Mouse (Mus musculus) activated CD4-positive, CD25-positive, alpha-beta regulatory T cell, adult 4 months (primary cell): Measurements from ENCODE around the gene Tex2. TPM values are rescaled to one million over a fixed set of nuclear protein-coding genes. Genes with fewer than 3 reads are reported as not detected.

Experiments
- ATAC-seq: one replicate; pipeline ENCODE4 v1.8.0; 2017
- polyA plus RNA-seq, 2 experiments: library from polyadenylated mRNA; unstranded; fragments of 100-300 nt; shearing (Covaris generic); gene quantifications; one replicate each; pipeline ENCODE4 v1.2.1; 2017

Gene Tex2
- polyA plus RNA-seq, 2 experiments from 2014 or later, result 25.6 to 32.9 TPM

DNA sequence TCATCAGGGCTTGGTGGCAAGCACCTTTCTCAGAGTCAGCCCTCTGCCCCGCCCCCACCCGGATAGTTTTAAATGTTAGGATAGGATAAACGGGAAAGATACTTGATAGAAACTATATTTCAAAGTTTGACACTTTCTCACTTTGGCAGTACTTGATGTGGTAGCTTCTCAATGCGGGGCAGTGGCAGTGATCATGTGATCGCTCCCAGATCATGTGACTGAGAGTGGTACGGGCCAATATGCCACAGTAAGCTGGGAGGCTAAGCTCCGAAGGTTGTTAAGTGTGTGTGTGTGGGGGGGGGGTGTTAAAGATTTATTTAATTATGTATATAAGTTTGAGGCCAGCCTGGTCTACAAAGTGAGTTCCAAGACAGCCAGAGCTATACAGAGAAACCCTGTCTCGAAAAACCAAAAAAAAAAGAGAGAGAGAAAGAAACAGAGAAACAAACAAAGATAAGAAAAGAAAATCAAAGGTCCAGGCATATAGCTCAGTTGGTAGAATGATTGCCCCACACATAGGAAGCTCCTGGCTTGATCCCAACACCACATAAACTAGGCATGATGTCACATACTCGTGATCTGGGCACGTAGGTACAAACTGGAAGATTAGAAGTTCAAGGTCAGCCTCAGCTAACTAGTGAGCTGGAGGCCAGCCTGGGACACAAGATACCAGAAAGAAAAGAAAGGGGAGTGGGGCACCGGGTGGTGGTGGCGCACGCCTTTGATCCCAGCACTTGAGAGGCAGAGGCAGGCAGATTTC, 4.8 kb upstream of the Tex2 start:
- no peak for ATAC-seq

DNA sequence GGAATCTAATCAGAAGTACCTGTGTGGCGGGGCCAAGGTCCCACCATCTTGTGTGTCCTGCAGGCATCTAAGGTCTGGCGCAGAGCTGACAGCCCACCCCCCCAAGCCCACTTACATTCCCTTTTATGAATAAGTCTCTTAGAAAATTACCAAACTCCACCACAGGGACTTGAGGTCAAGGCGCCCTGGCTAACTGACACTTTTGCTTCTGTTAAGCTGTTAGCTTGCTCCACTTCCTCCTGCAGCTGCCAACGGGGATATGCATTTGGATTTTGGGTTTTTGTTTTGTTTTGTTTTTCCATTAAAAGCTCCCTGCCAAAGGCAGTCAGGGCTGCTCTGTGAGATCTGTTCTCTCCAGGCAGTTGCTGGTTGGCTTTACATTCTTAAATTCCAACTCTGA, 2.3 kb upstream of the Tex2 start:
- no peak for ATAC-seq

DNA sequence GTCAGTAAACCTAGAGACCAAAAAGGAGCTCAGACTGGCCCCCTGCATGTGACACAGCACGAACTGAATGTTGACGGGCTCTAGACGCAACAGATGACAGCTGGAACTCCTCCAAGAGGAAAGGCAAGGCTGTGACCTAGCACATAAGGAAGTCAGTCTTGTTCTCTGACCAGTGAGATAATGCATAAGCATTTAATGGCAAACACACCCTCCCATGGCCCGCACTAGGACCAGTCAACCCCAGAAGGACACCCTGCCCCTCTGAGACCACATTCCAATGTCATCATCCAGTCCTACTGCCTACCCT, 1.1 kb upstream of the Tex2 start:
- ATAC-seq, result no peak

DNA sequence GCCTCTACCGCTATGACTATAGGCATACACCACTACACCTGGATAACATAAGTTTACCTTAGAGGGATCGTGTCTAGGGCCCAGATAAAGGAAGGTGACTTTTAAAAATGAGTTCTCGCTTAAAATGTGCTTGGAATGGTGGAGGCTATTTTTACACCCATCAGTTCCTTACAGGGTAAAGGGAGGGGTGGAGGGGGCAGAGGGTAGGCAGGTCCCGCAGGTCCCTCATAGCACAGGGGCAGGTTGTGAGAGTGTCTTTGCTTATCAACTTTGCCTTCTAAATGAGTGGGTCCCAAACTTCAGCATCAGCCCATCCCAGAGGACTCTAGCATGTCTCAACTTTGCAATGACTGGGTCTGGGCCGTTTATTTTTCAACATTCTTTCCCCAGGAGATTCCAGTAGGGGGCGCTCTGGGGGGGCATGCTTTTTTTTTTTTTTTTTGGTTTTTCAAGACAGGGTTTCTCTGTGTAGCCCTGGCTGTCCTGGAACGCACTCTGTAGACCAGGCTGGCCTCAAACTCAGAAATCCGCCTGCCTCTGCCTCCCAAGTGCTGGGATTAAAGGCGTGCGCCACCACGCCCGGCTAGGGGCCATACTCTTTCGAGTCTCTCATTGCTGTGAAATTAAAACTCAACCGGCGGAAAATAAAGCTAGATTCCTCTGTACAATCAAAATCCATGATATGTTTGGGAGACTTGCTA, 565 bp upstream of the Tex2 start:
- no peak for ATAC-seq

DNA sequence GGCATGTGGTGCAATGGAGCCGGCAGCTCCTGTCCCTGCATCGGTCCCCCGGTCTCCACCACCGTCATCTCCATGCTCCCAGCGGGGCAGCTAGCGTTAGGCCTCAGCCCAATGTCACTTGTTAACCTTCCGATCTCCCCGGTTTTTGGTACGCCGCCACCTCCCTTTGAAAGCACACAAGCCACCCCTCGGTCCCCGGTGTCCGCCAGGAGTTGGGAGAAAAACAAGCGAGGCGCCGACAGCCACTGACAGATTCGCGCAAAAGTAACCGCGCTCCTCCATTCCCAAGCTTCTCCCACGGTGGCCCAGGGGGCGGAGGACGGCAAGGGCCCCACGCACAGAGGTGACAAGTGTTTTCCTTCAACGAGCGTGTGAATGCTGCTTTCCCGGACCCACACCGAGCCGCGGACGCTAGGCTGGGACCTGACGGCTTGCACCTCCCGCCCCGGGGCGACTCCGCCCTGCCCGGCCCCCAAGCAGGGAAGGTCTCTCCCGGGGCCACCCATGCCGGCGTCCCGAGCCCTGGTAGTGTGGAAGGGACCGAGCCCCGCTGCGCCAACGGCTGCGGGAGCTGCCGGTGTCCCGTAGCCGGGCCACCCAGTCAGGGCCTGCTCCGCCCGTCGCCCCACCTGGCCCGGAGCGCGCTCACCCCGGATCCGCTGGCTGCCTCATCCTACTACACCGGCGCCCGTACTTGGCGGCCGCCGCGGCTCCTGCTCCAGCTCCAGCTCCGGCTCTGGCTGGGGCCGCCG, 838 bp downstream of the Tex2 start:
- peak; percentile 28 for ATAC-seq

DNA sequence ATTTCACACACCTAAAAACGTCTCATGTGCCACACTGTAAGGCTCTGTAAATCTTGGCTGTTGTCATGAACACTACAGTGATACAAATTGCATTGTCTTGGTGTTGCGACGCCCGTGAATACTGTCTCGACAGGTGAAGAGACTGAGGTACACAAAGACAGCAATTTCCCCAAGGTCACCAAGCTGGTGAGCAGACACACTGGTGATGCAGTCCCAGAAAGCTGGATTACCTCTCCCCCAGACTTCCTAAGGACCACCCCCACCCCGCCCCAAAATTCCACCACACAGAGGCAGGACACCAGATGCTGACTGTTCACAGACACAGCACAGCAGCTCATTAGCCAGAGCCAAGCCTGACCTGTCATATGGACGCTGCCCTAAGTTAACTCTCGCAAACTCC, 3.5 kb downstream of the Tex2 start:
- ATAC-seq, result no peak

DNA sequence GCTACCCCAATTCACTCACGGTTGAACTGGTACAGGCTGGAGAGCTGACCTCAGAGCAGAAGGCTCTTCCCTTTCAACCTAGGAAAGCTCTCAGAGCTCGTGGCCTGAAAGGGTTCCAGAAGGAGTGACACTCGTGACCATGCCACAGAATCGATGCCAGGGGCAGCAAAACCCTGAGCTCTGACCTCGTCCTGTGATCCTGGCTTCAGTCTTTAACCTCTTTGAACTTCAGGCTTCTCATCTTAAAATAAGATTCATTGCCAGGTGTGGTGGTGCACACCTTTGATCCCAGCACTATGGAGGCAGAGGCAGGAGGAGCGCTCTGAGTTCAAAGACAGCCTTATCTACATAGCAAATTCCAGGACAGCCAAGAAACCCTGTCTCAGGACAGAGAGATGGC, 5.9 kb downstream of the Tex2 start:
- ATAC-seq, result no peak

DNA sequence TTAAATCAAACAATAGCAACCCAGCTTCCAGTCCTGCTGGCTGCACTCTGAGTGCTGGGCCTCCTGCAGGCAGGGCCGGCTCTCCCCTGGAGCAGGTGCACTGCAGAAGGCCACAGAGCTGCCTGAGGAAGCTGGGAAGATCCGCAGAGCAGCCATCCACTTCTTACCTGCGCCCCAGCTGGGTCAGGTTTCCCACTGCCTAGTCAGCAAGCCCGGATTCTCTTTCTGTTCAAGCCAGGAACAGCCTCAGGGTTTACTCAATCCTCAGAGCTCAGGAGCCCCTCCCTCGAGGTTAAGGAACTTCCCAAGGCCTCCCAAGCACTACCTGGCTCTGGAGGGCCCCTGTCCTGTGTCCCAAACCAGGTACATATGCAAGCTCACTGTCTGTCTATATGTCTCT, 7.2 kb downstream of the Tex2 start:
- no peak for ATAC-seq

DNA sequence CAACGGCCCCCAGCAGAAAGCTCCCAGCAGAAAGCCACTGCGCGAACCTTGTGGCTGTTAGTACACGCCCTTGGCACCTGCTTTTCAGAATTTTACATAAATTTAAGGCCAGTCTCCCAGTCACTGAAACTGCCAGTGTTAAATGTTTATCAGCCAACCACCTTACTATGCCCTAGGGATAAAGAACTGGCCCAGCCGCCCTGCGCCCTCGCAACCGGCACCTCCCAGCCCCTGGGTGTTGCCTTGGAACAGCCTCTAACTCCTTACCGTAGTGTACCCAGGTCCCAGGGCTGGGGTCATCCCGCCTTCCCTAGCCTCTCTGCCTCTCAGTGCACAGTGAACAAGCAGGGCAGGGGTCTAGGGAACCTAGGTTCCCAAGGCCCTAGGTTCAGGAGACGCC, 10.0 kb downstream of the Tex2 start:
- ATAC-seq, result no peak

DNA sequence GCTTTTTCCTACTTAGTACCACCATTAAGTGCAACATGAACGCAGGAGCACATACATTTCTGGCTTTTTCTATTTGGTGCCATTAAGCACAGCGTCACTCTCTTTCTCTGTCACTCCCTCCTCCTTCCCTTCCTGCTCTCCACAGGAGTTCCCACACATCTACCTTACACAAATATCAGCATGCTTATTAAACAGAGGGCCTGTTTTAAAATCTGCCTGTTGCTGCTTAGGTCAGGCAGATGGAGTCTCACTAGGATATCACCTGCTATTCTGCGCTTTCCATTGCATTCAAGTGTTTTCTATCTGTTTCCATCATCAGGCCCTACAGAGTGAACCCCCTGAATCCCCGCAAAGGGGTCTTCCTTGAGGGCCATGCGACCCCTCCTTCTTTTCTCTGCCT, 13.1 kb downstream of the Tex2 start:
- ATAC-seq, result no peak

DNA sequence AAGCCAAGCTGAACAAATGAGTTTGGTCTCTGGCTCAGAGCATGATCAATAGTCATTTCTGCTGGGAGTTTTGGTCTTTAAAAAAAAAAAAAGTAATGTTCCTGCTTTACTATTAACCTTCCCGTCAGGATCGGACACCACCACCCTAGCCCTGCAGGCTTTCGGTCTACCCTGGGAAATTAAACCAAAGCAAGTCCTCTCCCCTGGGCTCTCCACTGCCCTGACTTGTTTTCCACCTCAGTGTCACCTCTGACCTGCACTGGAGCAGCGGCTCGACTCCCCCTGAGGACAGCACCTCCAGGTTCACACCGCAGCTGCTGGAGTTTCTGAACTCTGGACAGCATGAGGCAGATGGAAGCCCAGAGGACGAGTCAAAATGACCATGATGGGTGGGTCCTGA, 13.9 kb downstream of the Tex2 start:
- ATAC-seq, result no peak

DNA sequence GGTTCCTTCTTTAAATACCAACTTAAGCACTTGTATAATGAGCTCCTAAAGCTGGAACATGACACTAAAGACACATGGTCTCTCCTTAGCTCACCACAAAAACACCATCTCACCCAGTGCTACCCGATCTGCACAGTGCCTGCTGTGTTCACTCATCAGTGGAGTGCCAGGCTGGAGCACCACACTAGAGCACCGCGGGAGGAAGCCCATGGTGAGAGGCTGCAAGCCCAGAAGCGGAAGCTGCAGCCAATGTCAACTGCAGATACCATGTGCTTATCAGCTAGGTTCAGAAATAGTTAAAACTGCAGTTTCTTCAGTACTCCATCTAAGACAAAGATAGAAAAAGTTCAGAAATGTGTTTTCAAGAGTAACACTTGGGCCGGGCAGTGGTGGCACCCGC, 14.9 kb downstream of the Tex2 start:
- ATAC-seq, result no peak

DNA sequence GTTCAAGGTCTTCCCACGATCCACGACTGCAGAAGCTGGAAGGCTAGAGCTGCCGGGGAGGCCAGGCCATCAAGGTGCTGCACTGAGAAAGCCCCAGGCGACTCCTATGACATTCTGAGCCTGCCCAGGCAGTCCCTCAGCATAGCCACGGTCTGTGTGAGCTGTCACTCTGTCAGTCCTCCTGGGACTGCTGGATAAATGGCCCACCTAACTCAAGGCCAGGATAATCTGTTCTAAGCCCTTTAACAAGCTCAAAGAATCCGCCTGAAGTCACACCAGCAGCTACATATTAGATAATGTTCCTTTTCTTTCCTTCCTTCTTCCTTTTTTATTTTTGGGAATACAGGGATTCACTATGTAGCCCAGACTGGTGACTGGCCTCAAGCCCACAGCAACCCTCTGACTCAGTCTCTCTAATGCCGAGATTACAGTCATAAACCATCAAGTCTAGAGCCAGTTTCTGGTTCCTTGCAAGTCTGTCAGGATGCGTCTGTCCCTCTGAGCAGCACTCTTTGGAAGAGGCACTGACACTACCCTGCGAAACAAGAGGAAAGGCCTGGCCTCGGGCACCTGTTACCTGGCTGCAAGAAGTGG, 15.4 kb downstream of the Tex2 start:
- ATAC-seq, result no peak

DNA sequence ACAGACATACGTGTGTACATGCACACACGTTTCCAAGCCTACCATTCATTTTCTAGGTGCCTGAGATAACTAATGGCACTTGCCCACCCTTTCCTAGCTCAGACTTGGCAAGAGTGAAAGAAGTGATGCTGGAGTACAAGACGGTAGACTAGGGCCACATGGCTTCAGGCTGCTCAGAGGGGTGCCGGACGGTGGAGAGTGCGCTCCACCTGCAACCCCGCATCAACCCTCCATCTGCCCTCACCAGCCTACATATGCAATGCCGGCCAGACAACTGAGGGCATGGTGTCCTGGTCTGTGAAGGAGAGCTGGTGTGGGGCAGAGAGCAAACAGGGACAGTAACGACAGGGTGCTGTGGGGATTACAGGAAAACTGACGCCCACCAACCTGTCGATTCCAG, 22.0 kb downstream of the Tex2 start:
- no peak for ATAC-seq

DNA sequence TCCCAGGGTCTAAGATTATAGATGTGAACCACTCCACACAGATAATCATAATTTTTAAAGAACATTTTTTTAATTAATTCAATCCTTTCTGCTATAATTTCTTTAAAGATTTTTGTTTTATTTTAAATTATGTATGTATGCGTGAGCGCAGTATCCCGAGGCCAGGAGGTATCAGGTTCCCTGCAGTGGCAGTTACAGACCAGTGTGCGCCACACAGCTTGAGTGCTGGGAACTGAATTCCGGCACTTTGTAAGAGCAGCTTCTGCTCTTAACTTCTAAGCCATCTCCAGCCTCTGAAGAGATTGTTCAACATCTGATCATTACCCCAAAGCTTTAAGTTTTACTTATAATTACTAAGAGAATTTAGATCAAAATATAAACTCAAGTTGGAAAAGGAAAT, 23.1 kb downstream of the Tex2 start:
- ATAC-seq, result no peak

DNA sequence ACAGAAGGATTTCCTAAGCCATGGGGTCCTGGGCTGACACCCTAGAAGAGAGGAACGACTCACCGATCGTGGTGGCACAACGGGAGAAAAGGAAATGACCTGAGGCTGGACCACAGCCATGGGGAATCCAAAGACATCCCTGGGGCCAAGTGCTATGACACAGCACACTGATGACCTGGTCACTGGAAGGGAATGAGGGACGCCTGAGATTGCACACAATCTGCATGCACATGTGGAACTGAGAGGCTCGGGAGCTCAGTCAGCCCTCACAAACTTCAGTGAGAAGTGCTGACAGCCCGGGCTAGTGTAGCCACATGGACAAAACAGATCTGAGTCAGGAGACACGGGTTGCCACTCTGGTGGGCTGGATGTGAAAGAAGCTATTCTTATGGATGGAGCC, 24.4 kb downstream of the Tex2 start:
- no peak for ATAC-seq

DNA sequence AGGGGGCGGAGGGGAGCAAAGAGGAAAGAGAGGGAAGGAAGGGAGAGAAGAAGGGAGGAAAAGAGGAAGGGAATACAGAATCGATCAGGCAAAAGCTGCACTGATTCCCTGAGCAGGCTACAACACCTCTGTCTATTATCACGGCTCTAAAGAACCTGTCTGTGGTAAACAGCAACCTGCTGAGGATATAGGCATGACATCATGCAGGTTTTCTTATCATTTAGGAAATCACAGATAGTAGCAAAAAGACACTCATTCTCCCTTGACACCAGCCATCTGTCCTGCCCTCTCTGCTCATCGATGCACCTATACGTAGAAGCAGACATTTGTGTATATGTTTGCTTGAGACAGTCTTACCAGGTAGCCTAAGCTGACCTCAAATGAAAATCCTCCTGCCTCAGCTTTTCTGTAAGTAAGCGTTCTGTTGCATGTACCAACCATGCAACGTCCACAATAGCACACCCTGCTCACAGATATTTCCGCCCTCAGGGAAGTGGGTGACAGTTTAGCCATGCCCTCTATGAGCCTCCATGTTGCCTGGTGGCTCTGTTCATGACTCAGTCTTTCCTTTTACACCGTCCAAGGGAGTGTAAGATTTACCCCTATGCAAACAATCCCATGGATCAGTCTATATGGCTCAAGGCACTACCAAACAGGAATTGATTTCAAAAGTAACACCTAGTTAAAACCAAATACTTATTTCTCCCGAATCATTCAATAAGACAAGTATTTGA, 25.3 kb downstream of the Tex2 start:
- peak; percentile 72 for ATAC-seq

DNA sequence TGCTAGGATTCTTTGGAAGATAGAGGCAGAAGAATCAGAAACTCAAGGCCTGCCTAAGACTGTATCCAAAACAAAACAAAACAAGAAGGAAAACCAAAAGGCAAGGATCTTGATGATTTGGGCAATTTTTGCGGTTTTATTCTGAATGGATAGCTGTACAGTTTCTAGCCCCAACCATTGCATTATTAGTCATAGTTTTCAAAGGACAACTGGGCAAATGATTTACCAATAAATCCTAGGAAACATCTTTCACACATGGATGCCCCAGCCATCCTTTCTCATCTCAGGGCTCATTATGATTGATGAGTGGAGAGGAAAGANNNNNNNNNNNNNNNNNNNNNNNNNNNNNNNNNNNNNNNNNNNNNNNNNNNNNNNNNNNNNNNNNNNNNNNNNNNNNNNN, 29.4 kb downstream of the Tex2 start:
- no peak for ATAC-seq

DNA sequence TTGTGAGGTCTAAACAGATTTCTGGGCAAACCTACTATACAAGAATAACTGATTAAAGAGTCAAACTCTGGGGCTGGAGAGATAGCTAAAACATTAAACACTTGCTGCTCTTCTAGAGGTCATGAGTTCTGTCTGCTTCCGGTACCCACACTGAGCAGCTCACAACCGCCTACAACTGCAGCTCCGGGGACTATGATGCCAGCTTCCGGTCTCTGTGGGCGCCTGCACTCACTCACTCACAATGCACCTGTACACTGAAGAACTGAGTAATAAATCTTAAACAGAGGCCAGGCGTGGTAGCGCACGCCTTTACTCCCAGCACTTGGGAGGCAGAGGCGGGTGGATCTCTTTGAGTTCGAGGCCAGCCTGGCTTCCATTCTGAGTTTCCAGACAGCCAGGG, 31.9 kb downstream of the Tex2 start:
- ATAC-seq, result peak; percentile 86

DNA sequence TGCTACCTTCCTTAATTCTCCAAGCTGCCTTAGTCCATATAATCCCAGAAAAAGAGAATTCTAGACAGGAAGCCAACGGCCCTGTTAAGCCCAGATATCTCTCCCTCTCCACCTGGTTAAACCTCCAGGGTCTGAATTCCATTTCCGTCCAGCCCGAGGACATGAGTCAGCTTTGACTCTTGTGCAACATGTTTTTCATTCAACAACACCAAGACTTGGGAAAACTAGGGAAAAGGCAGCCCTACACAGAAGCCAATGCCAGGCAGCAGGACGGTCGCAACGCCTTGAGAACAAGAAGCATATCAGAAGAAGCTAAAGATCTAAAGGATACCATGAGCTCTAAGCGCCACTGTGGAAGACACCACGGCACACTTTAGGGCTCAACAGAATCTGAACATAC, 32.8 kb downstream of the Tex2 start:
- no peak for ATAC-seq

DNA sequence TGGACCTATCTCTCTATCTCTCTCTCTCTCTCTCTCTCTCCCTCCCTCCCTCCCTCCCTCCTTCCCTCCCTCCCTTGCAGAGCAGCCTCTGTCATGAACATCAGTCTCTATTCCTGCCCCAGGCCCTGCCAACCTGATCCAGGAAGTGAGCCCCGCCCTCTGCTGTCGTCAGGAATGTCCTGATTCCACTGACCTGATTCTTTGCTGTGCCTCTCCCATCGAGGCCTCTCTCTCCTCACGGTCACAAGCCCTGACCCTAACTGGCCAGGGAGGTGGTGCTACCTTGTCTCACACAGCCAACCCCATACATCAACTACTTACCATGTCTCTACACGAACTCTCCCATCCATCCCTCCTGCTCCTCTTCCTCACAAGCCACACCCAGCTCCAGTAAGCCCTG, 33.3 kb downstream of the Tex2 start:
- ATAC-seq, result no peak

DNA sequence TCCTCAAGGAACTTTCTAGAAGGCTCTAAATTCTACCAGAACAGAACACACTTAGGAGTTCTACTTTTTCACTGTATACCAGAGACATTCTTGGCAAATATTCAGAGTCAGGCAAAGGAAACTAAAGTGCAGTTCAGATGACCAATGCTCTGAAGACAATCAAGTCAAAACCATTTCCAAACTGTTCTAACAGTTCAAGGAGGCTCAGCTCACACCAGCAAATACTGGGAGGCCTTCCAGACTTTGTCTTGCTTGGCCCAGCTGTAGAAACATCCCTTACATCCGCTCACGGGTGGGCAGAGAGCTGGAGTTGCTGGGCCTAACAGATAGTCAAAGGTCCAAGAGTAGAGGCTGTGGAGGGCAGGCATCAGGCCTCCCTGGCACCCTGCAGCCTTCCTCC, 34.1 kb downstream of the Tex2 start:
- no peak for ATAC-seq
